Mouse (Mus musculus): ENCODE measurements around the gene Pnpla5.

DNA sequence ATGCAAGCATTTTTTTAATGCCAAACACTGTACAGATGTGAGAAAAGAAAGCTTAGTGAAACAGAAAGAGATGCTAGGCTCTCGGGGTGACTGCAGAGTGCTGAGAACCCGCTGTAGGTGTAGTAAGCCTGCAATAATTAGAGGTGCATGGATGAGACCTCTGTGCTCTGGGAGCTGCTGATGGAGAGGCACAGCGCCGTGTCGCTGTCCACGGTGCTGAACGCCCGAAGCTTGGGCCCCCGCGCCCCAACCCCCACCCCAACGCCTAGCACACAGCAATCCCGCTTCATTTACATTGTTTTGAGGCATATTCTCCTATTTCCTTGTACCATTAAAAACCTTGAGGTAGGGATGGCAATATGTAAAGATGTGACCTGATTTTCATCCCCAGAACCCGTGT, 14.1 kb downstream of the Pnpla5 start:
- TF ChIP-seq CTCF (IDR thresholded peaks at IDR 0.05; ENCODE audit: low read depth) = no peak
- no peak for TF ChIP-seq EP300 (optimal IDR thresholded peaks at IDR 0.05)
